Mouse (Mus musculus): ENCODE measurements around the gene Uba2.
"Not testable (repeated sequence)": the region's sequence is repeated elsewhere in the genome, so short reads cannot be mapped to it uniquely, and the experiment has no call there.

The Uba2 gene

DNA sequence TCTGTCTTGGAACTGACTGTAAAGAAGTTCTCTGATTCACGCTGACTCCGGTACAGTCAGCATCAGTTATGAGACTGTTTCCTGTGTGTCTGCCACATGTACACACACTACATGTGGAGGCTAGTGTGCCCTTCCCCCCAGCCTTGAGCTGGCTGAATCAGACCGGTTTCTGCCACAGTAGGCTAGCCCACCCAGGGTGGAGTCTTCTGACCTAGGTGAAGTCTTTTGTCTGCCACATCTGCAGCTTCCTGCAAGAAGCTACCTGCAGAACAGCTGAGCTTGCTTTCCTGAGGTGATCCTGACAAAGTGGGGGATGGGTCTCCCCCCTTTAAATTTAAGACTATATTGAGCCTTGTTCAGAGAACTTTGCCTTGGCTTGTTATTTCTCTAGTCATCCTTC lies at the start of gene Uba2:
Gene Uba2 (minus strand): TSS at position 146 of the 400 bp plus-strand sequence.
- no peak for DNase-seq (ENCODE audit: low read depth, low spot score)

DNA sequence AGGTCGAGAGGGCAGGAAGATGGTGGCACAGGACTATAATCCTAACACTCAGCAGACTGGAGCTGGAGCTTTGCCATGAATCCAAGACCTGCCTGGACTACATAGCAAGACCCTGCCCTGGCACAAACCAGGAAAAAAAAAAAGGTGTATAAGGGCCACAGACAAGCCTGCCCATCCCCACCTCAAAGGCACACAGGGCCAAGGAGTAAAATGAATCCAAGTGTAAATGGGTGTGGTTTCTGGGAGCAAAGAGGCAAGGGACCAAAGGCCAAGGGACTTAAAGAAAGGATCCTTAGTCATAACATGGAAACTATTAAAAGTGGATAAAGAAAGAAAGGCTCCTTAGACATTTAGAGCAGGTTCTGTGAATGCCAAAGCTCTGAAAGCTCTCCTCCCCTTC lies 49.1 kb upstream of the Uba2 start:
- DNase-seq (ENCODE audit: low read depth, low spot score): no peak

DNA sequence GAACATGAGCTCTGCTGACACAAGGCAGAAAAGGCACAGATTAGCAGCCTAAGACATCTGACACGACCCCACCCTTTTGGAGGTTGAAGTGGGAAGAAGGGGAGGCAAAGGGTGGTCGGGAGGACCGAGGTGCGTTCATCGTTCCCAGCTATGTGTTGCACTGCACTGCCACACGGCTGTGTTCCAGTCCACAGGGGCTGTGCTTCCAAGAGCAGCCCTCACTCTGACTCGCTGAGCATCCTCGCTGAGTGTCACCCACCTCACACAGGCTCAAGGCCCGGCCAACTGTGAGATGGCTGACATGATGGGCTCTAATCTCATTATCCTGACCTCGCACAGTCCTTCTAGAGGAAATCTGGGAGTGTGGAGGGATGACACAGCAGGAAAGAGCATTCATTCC lies 47.1 kb upstream of the Uba2 start:
- DNase-seq (ENCODE audit: low read depth, low spot score): no peak

DNA sequence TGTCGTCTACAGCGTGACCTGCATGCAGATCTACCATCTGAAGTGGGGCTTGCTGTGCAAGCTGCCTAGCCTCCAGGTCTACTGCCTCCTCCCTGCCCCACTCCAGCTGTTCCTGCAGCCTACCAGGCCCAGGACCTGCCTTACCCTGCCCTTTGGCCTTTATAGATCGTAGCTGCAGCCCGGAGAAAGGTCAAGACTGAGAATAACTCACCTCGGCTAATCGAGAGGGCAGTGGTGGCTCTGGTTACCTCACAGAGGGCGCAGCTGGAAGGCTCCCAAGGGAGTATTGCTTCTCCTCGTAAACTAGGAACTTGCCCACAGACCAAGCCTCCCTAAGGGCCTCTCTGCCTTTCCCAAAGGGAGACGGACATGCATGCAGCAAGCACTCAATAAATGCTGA lies 46.1 kb upstream of the Uba2 start:
- DNase-seq (ENCODE audit: low read depth, low spot score): no peak

DNA sequence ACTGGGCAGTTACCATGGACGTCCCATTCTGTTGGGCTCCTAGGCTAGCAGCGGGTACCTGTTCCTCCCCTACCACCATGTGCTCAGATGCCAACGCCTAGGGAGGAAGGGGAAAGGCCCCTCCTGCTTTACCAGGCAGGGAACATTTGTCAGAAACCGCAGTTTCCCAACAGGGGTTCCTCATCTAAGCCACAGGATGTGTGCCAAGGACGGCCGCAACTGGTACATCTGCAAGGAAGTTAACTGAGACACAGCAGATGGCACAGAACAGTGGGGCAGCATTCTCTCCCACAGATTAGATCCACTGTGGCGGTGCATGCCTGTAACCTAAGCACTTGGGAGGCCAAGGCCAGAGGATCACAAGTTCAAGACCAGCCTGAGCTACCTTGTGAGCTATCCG lies 45.2 kb upstream of the Uba2 start:
- DNase-seq (ENCODE audit: low read depth, low spot score): peak; percentile 40

DNA sequence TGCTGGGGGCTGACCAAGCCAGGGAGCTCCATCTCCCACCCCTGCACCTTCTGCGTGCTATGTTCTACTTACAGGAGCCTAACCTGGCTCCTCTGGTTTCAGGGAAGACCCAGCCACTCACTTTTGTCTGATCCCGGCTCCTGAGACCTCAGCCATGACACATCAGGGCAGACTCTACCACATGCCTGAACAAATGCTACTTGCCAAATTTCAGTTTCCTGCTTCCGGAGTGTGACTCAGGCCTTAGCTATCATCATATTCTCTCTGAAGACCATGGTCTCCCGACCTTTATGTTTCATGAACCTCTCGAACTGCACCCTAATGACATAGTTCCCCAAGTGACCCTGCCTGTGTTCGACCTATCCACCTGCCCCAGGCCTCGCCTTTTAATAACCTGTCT lies 43.9 kb upstream of the Uba2 start:
- no peak for DNase-seq (ENCODE audit: low read depth, low spot score)

DNA sequence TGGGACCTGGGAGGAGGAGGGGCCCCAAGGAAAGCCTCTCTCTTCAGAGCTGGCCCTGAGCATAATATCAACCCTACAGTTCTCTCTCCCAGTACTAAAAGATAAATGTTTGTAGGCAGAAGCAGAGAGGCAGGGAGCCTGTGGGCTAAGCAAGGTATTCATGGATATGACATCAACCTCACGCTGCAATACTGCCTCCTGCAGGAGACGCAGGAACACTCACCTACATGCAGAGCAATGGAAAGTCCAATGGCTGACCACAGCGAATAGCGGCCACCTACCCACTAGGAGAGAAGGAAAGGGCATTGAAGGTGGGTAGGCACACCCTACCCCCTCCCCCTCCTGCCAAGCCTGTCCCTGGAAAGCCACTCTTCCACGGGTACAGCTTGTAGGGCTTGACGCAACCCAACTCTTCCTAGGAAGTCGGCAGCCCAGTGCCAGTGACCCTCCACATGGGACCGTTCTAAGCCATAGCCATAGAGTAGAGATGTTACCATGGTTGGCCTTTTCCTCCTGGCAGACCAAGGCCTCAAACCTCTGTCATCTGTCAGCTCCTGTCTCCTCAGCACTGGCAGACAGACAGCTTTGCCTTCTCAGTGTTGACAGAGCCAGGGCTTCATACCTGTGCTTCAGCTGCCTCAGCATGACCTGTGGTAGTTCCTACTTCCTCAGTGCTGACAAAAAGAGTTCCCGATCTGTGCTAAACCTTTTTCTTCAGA lies 38.8 kb upstream of the Uba2 start:
- DNase-seq (ENCODE audit: low read depth, low spot score): no peak

DNA sequence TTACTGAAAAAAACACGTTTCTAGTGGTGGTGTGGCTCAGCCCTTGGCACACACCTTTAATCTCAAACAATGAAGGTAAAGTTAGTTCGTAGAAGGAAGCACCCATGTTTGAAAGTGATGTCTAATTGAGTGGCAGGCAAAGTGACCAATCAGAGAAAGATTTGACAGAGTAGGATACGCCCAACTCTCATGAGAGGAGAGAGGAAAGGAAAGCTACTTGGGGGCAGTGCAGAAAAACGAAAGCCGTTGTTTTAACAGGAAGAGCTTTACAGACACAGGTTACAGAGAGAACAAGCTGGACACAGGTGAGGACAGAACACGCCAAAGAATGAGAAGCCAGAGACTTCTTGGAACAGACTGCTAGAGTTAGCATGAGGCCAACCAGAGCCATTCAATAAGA lies 36.9 kb upstream of the Uba2 start:
- DNase-seq (ENCODE audit: low read depth, low spot score): no peak

DNA sequence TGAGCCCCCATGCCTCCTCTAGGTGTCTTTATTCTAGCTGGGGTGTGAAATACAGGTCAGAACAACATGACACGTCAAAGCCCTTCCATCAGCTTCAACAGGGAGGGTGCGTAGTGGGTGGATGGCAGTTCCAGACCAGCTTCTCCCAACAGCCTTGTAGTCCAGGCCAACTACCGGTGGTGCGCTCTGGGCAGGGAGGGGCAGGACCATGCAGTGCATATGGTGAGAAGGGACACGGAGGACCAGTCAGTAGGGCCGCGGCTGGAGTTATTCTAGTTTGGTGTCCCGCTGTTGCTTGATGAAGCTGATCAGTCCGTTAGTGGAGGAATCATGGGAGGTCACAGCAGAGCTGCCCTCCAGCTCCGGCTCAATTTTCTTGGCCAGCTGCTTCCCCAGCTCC lies 32.7 kb upstream of the Uba2 start:
- not testable (repeated sequence) for DNase-seq (ENCODE audit: low read depth, low spot score)

DNA sequence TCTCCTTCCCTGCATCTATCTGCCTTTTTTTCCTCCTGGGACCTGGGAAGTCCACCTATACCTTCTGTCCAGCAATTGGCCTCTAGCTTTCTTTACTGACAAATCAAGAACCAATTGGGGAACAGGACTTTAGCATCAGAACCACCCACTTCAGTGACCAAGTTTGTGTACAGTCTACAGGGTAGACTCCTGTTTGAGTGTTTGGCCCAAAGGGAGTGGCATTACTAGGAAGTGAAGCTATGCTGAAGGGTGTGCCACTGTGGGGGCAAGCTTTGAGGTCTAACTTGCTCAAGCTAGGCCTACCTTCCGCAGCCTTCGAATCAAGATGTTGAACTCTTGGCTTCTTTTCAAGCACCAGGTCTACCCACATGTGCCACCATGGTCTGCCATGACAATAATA lies 31.4 kb upstream of the Uba2 start:
- DNase-seq (ENCODE audit: low read depth, low spot score): no peak

DNA sequence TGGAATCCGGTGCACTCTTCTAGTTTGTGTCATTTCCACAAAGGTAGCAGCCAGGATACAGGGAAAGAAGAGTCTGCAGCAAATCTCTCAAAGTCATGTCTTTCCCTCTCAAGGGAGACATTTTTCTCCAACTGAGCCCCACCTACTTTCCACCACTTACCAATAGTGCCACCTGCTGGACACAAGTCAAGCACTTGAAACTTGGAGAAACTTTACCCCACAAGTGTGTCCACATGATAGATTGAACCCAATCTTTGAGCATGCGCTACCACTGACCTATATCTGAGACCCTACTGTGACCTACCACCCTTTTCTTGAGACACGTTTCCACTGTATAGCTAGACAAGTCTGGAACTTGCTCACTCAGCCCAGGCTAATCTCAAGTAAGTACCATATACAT lies 28.9 kb upstream of the Uba2 start:
- DNase-seq (ENCODE audit: low read depth, low spot score): peak; percentile 56

DNA sequence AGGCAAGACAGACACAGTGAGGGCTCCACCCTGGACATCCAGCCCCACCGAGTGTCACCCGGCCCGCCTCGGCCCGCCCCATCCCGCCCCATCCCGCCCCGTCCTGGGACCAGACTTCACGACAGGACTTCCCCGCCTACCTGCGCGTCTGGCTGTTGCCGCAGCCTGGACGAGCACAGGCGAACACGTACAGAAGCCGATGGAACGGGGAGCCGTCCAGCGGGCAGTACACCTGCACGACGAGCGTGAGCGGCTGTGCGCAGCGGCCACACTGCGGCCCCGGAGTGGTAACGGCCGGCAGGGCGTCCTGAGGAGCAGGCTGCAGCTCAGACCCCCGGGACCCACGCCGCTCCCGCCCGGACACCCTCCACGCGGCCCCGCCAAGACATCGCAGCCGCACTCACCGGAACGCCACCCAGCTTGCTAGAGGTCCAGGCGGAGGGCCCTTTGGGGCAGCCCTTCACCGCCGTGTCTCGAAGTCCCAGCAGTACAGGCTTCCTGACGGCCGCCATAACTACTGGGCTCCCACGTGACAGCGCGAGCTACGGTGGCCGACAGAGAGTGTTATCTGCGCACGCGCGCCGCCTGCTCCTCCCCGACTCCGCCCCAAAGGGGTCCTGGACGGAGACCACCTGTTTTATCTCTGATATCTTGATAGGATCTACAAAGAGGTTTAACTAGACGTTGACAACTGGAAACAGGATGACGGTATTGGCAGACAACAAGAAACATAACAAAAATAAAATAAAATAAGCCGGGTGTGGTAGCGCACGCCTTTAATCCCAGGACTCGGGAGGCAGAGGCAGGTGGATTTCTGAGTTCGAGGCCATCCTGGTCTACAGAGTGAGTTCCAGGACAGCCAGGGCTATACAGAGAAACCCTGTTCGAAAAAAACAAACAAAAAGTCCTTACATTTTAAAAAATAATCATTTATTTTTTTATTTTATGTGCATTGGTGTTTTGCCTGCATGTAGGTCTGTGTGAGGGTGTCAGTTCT lies 27.0 kb upstream of the Uba2 start, which contains the start of gene Pdcd2l:
Gene Pdcd2l (minus strand): TSS at position 530 of the 997 bp plus-strand sequence.
- peak; percentile 95 for DNase-seq (ENCODE audit: low read depth, low spot score)

DNA sequence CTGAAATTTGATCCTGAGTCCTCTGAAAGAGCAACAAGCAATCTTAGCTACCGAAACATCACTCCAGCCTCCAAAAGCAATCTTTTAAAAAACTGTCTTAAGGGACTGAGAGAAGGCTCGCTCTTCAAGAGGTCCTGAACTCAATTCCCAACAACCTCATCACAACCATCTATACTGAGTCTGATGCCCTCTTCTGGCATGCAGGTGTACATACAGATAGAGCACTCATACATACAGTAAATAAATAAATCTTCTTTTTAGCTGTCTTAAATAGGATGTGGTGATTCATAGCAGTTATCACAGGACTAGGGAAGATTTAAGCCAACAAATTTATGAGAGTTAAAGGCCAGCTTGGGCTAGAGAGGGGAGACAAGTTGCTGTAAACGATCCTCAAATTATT lies 26.2 kb upstream of the Uba2 start:
- DNase-seq (ENCODE audit: low read depth, low spot score): peak; percentile 11

DNA sequence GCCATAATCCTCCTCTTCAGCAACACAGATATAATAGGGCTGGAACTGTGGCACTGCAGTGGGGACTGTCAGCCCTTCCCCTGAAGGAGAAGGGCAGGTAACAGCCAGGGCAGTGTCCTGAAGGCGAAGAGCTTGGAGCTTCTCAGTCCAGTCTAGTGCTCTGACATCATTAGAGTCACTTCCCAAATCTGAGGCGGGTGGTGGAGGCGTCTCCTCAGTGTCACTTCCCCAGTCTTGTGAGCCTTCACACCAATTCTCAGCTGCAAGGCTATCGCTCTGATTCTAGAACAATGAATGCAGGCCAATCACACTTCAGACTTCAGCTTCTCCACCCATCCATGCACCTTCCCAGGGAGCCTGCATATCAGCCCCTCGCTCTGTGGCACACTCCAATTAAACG lies 23.4 kb upstream of the Uba2 start:
- peak; percentile 16 for DNase-seq (ENCODE audit: low read depth, low spot score)

DNA sequence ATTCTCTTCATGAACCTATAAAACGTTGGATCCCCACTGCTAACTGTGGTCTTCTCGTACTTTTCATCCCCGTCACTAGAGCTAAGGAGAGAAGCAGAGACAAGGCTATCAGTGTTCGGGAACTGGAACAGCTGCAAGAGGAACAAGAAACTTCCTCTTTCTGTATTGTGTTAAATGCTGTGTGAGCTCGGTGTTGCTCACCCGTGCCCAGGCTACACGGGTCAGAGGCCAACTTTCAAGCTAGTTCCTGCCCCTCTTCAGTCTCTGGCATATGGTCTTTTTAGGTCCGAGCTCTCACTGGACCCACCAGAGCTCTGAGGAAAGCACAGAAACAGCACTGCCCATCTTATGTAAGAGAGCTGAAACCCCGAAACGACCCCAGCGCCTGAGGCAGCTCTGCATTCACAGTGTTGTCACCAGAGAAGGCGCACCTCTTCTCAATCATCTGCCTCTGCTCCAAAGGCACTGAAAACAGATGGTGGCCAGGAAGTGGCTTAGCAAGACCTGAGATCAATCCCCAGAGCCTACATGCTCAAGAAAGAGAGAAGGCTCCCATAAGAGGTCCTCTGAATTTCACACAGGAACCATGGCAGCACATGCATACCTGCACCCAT lies 20.1 kb upstream of the Uba2 start:
- DNase-seq (ENCODE audit: low read depth, low spot score): peak; percentile 18

DNA sequence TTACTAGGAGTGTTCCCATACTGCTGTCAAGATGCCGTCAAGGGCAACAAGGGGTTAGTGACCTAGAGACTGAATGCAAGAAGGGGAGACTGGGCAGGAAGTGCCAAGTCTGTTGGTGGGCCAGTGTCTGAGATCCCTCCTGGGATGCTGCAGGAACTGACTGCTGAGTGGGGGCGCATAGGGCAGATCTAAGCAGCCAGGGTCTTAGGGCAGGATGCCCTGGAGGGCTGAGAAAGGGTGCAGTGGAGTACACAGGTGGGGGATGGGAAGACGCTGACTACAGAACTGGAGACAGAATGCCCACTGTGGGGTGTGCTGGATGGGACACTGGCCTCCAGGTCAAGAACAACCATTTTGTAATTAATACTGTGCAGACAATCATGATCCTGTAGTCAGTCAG lies 14.4 kb upstream of the Uba2 start:
- no peak for DNase-seq (ENCODE audit: low read depth, low spot score)

DNA sequence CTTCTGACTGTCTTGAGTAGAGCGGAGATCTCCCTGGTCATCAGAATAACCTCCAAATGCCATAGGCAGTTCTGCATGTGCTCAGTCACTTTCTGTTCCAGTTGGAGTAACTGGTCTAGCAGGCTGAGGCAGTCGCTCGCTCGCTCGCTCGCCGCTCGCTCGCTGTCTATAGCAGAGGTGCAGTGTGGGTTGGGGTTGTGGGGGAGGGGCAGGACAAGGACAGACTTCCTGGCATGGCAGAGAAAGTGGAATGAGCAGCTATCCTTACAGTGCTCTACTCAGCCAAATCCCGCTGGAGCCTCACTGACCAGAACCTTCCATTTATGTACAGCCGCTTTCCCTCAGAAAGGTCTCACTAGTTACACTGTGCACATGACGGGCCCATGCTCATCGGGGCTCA lies 14.0 kb upstream of the Uba2 start:
- no peak for DNase-seq (ENCODE audit: low read depth, low spot score)

DNA sequence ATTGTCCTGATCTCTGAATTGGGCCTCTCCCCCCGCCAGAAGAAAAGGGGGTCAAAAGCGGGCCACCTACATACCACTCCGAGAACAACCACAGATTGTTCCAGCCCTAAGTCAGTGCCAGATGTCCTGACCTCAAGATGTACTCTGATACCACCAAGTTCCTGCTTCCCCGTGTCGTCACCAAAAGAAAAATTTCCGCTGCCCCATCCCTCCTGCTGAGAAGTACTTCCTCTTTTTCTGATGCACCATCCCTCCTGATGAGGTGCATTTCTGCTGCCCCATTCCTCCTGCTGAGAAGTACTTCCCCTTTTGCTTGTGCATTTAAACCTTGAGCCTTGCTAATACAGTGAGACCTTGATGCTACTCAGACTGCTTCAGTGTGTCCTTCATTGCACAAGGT lies 6.8 kb upstream of the Uba2 start:
- DNase-seq (ENCODE audit: low read depth, low spot score): not testable (repeated sequence)

DNA sequence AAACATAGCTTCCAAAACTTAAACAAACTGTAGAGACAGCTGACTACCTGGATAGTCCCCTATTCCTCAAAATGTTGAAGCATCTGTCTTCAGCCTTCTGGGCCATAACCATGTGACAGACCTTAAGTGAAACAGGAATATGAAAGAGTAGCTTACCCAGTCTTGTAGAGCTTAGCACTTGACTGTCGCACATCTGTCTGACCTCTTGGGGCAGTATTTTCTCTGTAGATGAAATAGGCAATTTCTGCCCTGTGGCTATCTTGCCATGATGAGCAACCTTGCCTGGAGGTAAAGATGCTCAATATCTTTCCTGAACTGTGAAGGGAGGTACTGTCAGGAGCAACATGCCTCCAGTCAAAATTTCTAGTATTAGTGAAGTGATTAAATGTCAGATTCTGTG lies 2.9 kb upstream of the Uba2 start:
- no peak for DNase-seq (ENCODE audit: low read depth, low spot score)

DNA sequence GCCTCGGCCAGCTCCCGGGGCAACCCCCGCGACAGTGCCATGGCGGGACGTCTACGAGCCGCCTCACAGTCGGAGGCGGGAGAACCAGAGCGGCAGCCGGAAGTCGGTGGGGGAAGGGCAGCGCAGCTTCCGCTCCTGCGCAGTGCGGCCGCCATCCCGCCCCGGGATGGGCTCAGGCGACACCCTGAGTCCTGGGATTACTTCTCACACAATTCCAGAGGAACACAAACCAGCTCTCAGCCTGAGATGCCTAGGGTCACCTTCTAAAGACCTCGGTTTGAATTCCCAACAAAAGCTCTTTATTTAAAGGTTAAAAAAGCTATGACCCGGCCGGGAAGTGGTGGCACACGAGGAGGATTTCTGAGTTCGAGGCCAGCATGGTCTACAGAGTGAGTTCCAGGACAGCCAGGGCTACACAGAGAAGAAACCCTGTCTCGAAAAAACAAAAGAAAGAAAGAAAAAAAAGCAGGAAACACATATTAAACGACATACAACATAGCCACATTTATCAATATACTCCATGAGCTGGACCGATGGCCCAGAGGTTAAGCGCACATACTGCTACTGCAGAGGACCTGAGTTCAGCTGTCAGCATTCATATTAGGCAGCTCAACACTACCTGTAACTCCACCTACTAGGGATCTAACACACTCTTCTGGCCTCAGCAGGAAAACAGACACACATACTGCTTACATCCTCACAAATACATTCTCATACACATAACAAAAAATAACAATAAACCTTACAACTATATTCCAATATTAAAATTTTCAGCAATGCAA lies 738 bp downstream of the Uba2 start:
- peak; percentile 93 for DNase-seq (ENCODE audit: low read depth, low spot score)

DNA sequence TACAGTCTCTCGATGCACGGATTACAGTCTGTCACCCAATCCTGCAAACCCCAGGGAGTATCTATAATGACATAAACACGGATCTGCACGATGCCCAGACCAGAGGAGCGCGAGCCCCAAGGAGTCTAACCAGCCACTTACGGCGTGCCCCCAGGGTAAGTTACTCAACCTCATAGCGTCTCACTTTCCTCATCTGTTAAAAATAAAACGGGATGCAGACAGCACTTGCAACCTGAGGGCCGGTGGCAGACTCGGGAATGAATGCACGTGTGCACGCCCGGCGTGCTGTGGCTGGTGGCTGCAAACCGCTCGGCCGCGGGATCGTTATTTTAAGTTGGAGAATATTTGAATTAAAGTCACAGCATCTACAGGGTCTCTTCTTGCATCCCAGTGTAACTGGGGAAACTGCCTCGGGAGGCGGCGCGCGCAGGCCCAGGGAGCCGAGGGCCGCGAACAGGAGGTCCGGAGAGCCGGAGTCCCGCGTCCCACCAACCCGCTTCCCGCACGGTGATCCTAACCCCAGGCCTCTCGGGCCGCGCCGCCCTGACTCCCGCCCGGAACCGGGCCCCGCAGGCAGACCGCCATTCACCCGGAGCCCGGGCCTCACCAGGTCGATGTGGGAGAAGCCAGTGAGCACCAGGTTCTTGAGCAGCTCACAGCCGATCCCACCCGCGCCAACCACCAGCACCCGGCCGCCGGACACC lies 1.5 kb downstream of the Uba2 start:
- peak; percentile 18 for DNase-seq (ENCODE audit: low read depth, low spot score)

Measured in brain, adult 2 months (tissue).